Mouse (Mus musculus): ENCODE results near the gene Ppm1h.

The Ppm1h gene

GRCm38 (mm10) chr10:122704901-122705300, 26.3 kb downstream of the Ppm1h start:
- no peak for DNase-seq (ENCODE audit: low spot score)

- DNase-seq (ENCODE audit: low spot score): no peak
Measured at GRCm38 (mm10) chr10:122705457-122705856, 26.9 kb downstream of the Ppm1h start.

GRCm38 (mm10) chr10:122711381-122711811, 32.8 kb downstream of the Ppm1h start:
- DNase-seq (ENCODE audit: low spot score): no peak

GRCm38 (mm10) chr10:122712307-122712706, 33.7 kb downstream of the Ppm1h start:
- DNase-seq (ENCODE audit: low spot score): no peak

GRCm38 (mm10) chr10:122715856-122716255, 37.3 kb downstream of the Ppm1h start:
- no peak for DNase-seq (ENCODE audit: low spot score)

- DNase-seq (ENCODE audit: low spot score): no peak
Measured at GRCm38 (mm10) chr10:122716286-122716685, 37.7 kb downstream of the Ppm1h start.

- no peak for DNase-seq (ENCODE audit: low spot score)
Measured at GRCm38 (mm10) chr10:122716739-122717474, 38.3 kb downstream of the Ppm1h start.

- no peak for DNase-seq (ENCODE audit: low spot score)
Measured at GRCm38 (mm10) chr10:122717754-122718415, 39.3 kb downstream of the Ppm1h start.

GRCm38 (mm10) chr10:122718951-122719350, 40.4 kb downstream of the Ppm1h start:
- DNase-seq (ENCODE audit: low spot score): no peak

GRCm38 (mm10) chr10:122722111-122722510, 43.5 kb downstream of the Ppm1h start:
- DNase-seq (ENCODE audit: low spot score): no peak

- DNase-seq (ENCODE audit: low spot score): no peak
Measured at GRCm38 (mm10) chr10:122724692-122725091, 46.1 kb downstream of the Ppm1h start.

GRCm38 (mm10) chr10:122727228-122727627, 48.7 kb downstream of the Ppm1h start:
- no peak for DNase-seq (ENCODE audit: low spot score)

- no peak for DNase-seq (ENCODE audit: low spot score)
Measured at GRCm38 (mm10) chr10:122728172-122728571, 49.6 kb downstream of the Ppm1h start.

- DNase-seq (ENCODE audit: low spot score): no peak
Measured at GRCm38 (mm10) chr10:122732146-122732545, 53.6 kb downstream of the Ppm1h start.

- no peak for DNase-seq (ENCODE audit: low spot score)
Measured at GRCm38 (mm10) chr10:122734521-122734920, 56.0 kb downstream of the Ppm1h start.

- no peak for DNase-seq (ENCODE audit: low spot score)
Measured at GRCm38 (mm10) chr10:122735284-122735784, 56.8 kb downstream of the Ppm1h start.

- DNase-seq (ENCODE audit: low spot score): no peak
Measured at GRCm38 (mm10) chr10:122736835-122737234, 58.3 kb downstream of the Ppm1h start.

GRCm38 (mm10) chr10:122738526-122738925, 60.0 kb downstream of the Ppm1h start:
- DNase-seq (ENCODE audit: low spot score): no peak

- no peak for DNase-seq (ENCODE audit: low spot score)
Measured at GRCm38 (mm10) chr10:122739037-122739436, 60.5 kb downstream of the Ppm1h start.

GRCm38 (mm10) chr10:122740117-122740516, 61.6 kb downstream of the Ppm1h start:
- no peak for DNase-seq (ENCODE audit: low spot score)

GRCm38 (mm10) chr10:122741191-122741590, 62.6 kb downstream of the Ppm1h start:
- no peak for DNase-seq (ENCODE audit: low spot score)

GRCm38 (mm10) chr10:122742136-122742535, 63.6 kb downstream of the Ppm1h start:
- DNase-seq (ENCODE audit: low spot score): no peak

- no peak for DNase-seq (ENCODE audit: low spot score)
Measured at GRCm38 (mm10) chr10:122743361-122743760, 64.8 kb downstream of the Ppm1h start.

Measured in spleen, adult 12 weeks (tissue).